In the genomic region with DNA sequence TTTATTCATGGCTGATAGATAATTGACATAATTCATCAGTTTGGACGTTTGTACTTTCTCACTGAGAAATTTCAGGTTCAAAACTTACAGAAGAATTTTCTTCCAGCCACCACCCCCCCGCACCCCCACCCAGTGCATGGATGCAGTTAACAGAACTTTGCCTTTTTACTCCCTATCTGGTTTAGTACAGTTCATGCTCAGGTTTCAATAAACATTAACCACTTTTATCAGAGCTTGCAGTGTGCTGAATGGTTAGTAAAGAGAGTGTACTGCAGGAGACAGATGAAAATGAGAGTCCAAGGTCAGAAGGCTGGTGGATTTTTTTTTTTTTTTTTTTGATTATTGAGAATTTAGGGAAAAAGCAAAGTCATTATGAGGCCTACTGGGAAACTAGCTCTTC, we compare ENCODE assay signal across 11 mouse cellular contexts.
DNase-seq lines count a peak whose midpoint lies in the region; ATAC-seq and TF ChIP-seq lines count a peak whose summit lies in the region.
"Had no signal": no experiment of that assay in that cellular context is flagged by ENCODE, and none has a peak within 500 bp of the region (broad histone marks: within the 10 kb centered on the region; RNA-seq: fewer than 3 reads in every experiment).

No protein-coding gene starts in this region.

- no peak for TF ChIP-seq CTCF in heart, adult 2 months (IDR thresholded peaks at IDR 0.05)
- TF ChIP-seq CTCF in layer of hippocampus, adult 2 months (conservative IDR thresholded peaks at IDR 0.05) = no peak

- peaks cover 1% of the 10 kb centered on the region for H3K79me2 ChIP-seq in heart, adult 2 months (replicated peaks; ENCODE audit: control insufficient read depth, insufficient read depth, low read length)
- peaks cover 87% of the 10 kb centered on the region for H3K79me2 ChIP-seq in macrophage (ENCODE audit: inconsistent target)

- H3K27me3 ChIP-seq in heart, adult 2 months (ENCODE audit: control insufficient read depth, insufficient read depth, low read length) = no peaks in the 10 kb centered on the region
- no peaks in the 10 kb centered on the region for H3K27me3 ChIP-seq in embryonic facial prominence, embryonic 14.5 days (replicated peaks; ENCODE audit: control insufficient read depth, insufficient read depth, low read length)
- peaks cover 23% of the 10 kb centered on the region for H3K27me3 ChIP-seq in forebrain, embryonic 12.5 days

- peaks cover 15% of the 10 kb centered on the region for H3K4me1 ChIP-seq in heart, adult 2 months (ENCODE audit: control insufficient read depth, insufficient read depth, low read length)
- H3K4me1 ChIP-seq in embryonic facial prominence, embryonic 14.5 days (ENCODE audit: control insufficient read depth, insufficient read depth, low read length) = peaks cover 46% of the 10 kb centered on the region
- H3K4me1 ChIP-seq in forebrain, embryonic 12.5 days = peaks cover 23% of the 10 kb centered on the region

- peaks cover 9% of the 10 kb centered on the region for H3K36me3 ChIP-seq in heart, adult 2 months (ENCODE audit: control insufficient read depth, insufficient read depth, low read length)
- no peaks in the 10 kb centered on the region for H3K36me3 ChIP-seq in embryonic facial prominence, embryonic 14.5 days (ENCODE audit: control insufficient read depth, insufficient read depth, low read length)
- 0 out of 2 replicates have a peak, but pooled peaks cover 6% of the 10 kb centered on the region for H3K36me3 ChIP-seq in macrophage (ENCODE audit: inconsistent target)
- H3K36me3 ChIP-seq in forebrain, embryonic 12.5 days (replicated peaks) = no peaks in the 10 kb centered on the region

- TF ChIP-seq EP300 in heart, adult 2 months (IDR thresholded peaks at IDR 0.05; ENCODE audit: insufficient read depth, low read depth, low read length) = no peak

- H3K9ac ChIP-seq in heart, adult 2 months (ENCODE audit: low read depth, low read length) = no peak overlapping the region
- no peak overlapping the region for H3K9ac ChIP-seq in embryonic facial prominence, embryonic 14.5 days (ENCODE audit: low read depth, low read length)
- H3K9ac ChIP-seq in forebrain, embryonic 12.5 days = no peak overlapping the region

- H3K27ac ChIP-seq in heart, adult 2 months = peak overlapping the region; percentile 95; the same call in 1 of the 2 replicates
- H3K27ac ChIP-seq in layer of hippocampus, adult 2 months = peak overlapping the region; percentile 95; the same call in 1 of the 2 replicates
- no peak overlapping the region for H3K27ac ChIP-seq in embryonic facial prominence, embryonic 14.5 days (replicated peaks; ENCODE audit: low read depth, low read length)
- H3K27ac ChIP-seq in macrophage = peak overlapping the region; percentile 61; the same call in 1 of the 2 replicates
- H3K27ac ChIP-seq in forebrain, embryonic 12.5 days = no peak overlapping the region

- WGBS in heart, adult 2 months = 71% methylated on average over 2 of the region's 2 CpGs
- WGBS in embryonic facial prominence, embryonic 14.5 days = 49% methylated on average over 2 of the region's 2 CpGs
- WGBS in macrophage (ENCODE audit: missing documents) = 77% methylated on average over 2 of the region's 2 CpGs
- 55% methylated on average over 2 of the region's 2 CpGs for WGBS in forebrain, embryonic 12.5 days

- ATAC-seq in embryonic facial prominence, embryonic 14.5 days (ENCODE audit: low read depth) = no peak
- ATAC-seq in forebrain, embryonic 12.5 days (ENCODE audit: low FRiP score) = no peak
- ATAC-seq: activated CD4-positive, CD25-positive, alpha-beta regulatory T cell, adult 4 months; CD4-positive, CD25-positive, alpha-beta regulatory T cell, adult 4 months had no signal

- no peak for DNase-seq in heart, adult 2 months
- DNase-seq in heart, adult 8-10 months (ENCODE audit: low spot score) = no peak
- no peak for DNase-seq in layer of hippocampus, adult 2 months (ENCODE audit: low spot score in 2 of 2)
- DNase-seq in layer of hippocampus, adult 8-10 months (ENCODE audit: low spot score in 2 of 2) = no peak
- DNase-seq in embryonic facial prominence, embryonic 14.5 days (ENCODE audit: low spot score) = no peak
- DNase-seq in urinary bladder, postnatal 25 days (ENCODE audit: low spot score) = no peak
- DNase-seq: lung, adult 2 months had no signal

- H3K4me2 ChIP-seq in embryonic facial prominence, embryonic 14.5 days (ENCODE audit: low read depth, low read length) = peak overlapping the region; percentile 99
- H3K4me2 ChIP-seq in forebrain, embryonic 12.5 days = no peak overlapping the region

- intact Hi-C loops in heart, adult 2 months (cut with DNase I) = no loop called here

- H3K4me3 ChIP-seq in heart, adult 2 months = no peak overlapping the region; the same call in 1 of the 2 replicates
- no peak overlapping the region for H3K4me3 ChIP-seq in layer of hippocampus, adult 2 months
- no peak overlapping the region; the same call in 1 of the 2 replicates for H3K4me3 ChIP-seq in embryonic facial prominence, embryonic 14.5 days (ENCODE audit: low read depth, low read length)
- no peak overlapping the region for H3K4me3 ChIP-seq in macrophage (ENCODE audit: inconsistent target)
- H3K4me3 ChIP-seq in forebrain, embryonic 12.5 days (replicated peaks) = no peak overlapping the region

- no peak for TF ChIP-seq POLR2A in heart, adult 2 months (IDR thresholded peaks at IDR 0.05; ENCODE audit: insufficient read depth, low read depth, low read length)

- no peaks in the 10 kb centered on the region for H3K9me3 ChIP-seq in embryonic facial prominence, embryonic 14.5 days (ENCODE audit: control insufficient read depth, low read length)
- H3K9me3 ChIP-seq in forebrain, embryonic 12.5 days = no peaks in the 10 kb centered on the region

Comparison
In these comparisons a context has a peak if more than half of its experiments do, and no peak if none do; other contexts are left out.
1. H3K27ac ChIP-seq: peak in heart, adult 2 months (single experiment), layer of hippocampus, adult 2 months (single experiment) and macrophage (single experiment); none in embryonic facial prominence, embryonic 14.5 days (single experiment) and forebrain, embryonic 12.5 days (single experiment).